Mouse (Mus musculus): ENCODE results near the gene Rsf1. TPM values are rescaled to one million over a fixed set of nuclear protein-coding genes. Genes with fewer than 3 reads are reported as not detected.

Rsf1 gene
- polyA plus RNA-seq, 1 experiment from 2014 or later, result 18.8 TPM

DNA sequence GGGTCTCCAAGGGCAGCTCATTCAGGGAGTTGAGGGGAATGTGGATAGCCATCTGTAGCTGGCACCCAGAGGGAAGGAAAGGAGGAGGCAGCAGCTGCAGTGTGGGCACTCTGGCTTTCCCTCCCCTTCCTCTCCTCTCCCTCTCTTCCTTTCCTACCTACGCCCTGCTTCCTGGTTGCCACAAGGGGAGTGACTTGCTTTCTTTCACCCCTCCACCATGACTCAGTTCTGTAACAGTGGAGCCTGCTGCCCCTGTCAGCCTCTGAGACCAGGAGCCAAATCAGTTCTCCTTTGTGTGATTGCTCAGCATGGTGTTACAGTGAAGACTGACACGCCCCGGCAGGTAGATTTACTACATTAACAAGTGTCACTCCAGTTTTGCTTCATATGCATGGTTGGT is 129.5 kb downstream of the Rsf1 start:
- Histone ChIP-seq H3K9me3 (ENCODE audit: low read length) (no peaks in the 10 kb centered on the region), H3K36me3 (ENCODE audit: insufficient read depth, low read length) (peaks cover 21% of the 10 kb centered on the region), H3K9ac (replicated peaks; ENCODE audit: low read length) (no peak overlapping the region), H3K27me3 (ENCODE audit: insufficient read depth, low read length) (no peaks in the 10 kb centered on the region), H3K27ac (ENCODE audit: low read length) (no peak overlapping the region), H3K4me1 (ENCODE audit: insufficient read depth, low read length) (no peaks in the 10 kb centered on the region), H3K4me3 (ENCODE audit: low read length) (no peak overlapping the region), H3K4me2 (replicated peaks; ENCODE audit: low read depth, low read length) (no peak overlapping the region)
- 77% methylated on average over 3 of the region's 3 CpGs for WGBS
- no peak for ATAC-seq (ENCODE audit: low FRiP score, low TSS enrichment)

DNA sequence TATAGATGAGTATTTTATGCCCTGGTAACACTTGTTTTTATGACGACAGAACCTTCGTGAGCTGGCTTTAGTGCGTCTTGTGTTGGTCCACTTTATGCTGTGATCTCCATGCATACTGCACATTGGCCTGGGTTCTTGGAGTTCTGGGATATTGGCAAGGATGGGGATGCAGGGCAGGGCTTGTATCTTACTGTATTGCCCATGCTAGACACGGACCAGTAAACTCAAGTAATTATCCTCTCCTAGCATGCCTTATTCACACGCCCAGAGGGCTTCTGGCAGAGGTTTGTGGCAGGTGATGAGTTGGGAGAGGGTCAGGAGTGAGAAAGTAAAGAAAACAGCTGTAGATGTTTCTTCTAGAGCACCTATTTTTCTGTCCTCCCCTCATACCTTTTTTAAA is 135.0 kb downstream of the Rsf1 start:
- no peaks in the 10 kb centered on the region for H3K27me3 ChIP-seq (ENCODE audit: insufficient read depth, low read length)
- no peaks in the 10 kb centered on the region for H3K4me1 ChIP-seq (ENCODE audit: insufficient read depth, low read length)
- H3K9ac ChIP-seq (replicated peaks; ENCODE audit: low read length), result no peak overlapping the region
- no peak for ATAC-seq (ENCODE audit: low FRiP score, low TSS enrichment)
- WGBS, result 93% methylated on average over 5 of the region's 5 CpGs
- peaks cover 67% of the 10 kb centered on the region for H3K36me3 ChIP-seq (ENCODE audit: insufficient read depth, low read length)
- H3K4me2 ChIP-seq (replicated peaks; ENCODE audit: low read depth, low read length), result no peak overlapping the region
- no peak overlapping the region for H3K4me3 ChIP-seq (ENCODE audit: low read length)
- H3K9me3 ChIP-seq (ENCODE audit: low read length), result no peaks in the 10 kb centered on the region
- no peak overlapping the region for H3K27ac ChIP-seq (ENCODE audit: low read length)

- H3K4me3 ChIP-seq (ENCODE audit: low read length), result no peak overlapping the region
- H3K9me3 ChIP-seq (ENCODE audit: low read length), result no peaks in the 10 kb centered on the region
- no peak for ATAC-seq (ENCODE audit: low FRiP score, low TSS enrichment)
- 91% methylated on average over 1 of the region's 1 CpGs for WGBS
- peaks cover 60% of the 10 kb centered on the region for H3K36me3 ChIP-seq (ENCODE audit: insufficient read depth, low read length)
- H3K9ac ChIP-seq (replicated peaks; ENCODE audit: low read length), result no peak overlapping the region
- no peak overlapping the region for H3K4me2 ChIP-seq (replicated peaks; ENCODE audit: low read depth, low read length)
- H3K27ac ChIP-seq (ENCODE audit: low read length), result no peak overlapping the region
- no peaks in the 10 kb centered on the region for H3K27me3 ChIP-seq (ENCODE audit: insufficient read depth, low read length)
- H3K4me1 ChIP-seq (ENCODE audit: insufficient read depth, low read length), result no peaks in the 10 kb centered on the region
Measured at GRCm38 (mm10) chr7:97717326-97717725, 137.6 kb downstream of the Rsf1 start.

- no peaks in the 10 kb centered on the region for H3K9me3 ChIP-seq (ENCODE audit: low read length)
- no peak overlapping the region for H3K4me2 ChIP-seq (replicated peaks; ENCODE audit: low read depth, low read length)
- WGBS, result 82% methylated on average over 5 of the region's 5 CpGs
- no peaks in the 10 kb centered on the region for H3K4me1 ChIP-seq (ENCODE audit: insufficient read depth, low read length)
- H3K27me3 ChIP-seq (ENCODE audit: insufficient read depth, low read length), result no peaks in the 10 kb centered on the region
- no peak overlapping the region for H3K4me3 ChIP-seq (ENCODE audit: low read length)
- no peak for ATAC-seq (ENCODE audit: low FRiP score, low TSS enrichment)
- H3K27ac ChIP-seq (ENCODE audit: low read length), result no peak overlapping the region
- H3K36me3 ChIP-seq (ENCODE audit: insufficient read depth, low read length), result peaks cover 48% of the 10 kb centered on the region
- no peak overlapping the region for H3K9ac ChIP-seq (replicated peaks; ENCODE audit: low read length)
Measured at GRCm38 (mm10) chr7:97719078-97719477, 139.4 kb downstream of the Rsf1 start.

DNA sequence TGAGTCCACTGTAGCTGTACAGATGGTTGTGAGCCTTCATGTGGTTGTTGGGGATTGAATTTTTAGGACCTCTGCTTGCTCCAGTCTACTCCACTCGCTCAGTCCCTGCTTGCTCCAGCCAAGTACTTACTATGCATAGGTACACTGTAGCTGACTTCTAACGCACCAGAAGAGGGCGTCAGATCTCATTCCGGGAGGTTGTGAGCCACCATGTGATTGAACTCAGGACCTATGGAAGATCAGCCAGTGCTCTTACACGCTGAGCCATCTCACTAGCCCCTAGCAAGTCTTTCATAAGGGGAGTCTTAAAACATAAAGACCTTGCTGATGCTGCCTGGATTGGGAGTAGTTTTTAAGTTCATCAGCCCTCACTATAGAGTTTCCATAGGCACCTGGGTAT is 140.4 kb downstream of the Rsf1 start:
- no peak overlapping the region for H3K4me2 ChIP-seq (replicated peaks; ENCODE audit: low read depth, low read length)
- 92% methylated on average over 5 of the region's 5 CpGs for WGBS
- H3K4me3 ChIP-seq (ENCODE audit: low read length), result no peak overlapping the region
- no peaks in the 10 kb centered on the region for H3K27me3 ChIP-seq (ENCODE audit: insufficient read depth, low read length)
- H3K4me1 ChIP-seq (ENCODE audit: insufficient read depth, low read length), result no peaks in the 10 kb centered on the region
- no peak overlapping the region for H3K27ac ChIP-seq (ENCODE audit: low read length)
- ATAC-seq (ENCODE audit: low FRiP score, low TSS enrichment), result no peak
- H3K9ac ChIP-seq (replicated peaks; ENCODE audit: low read length), result no peak overlapping the region
- peaks cover 39% of the 10 kb centered on the region for H3K36me3 ChIP-seq (ENCODE audit: insufficient read depth, low read length)
- H3K9me3 ChIP-seq (ENCODE audit: low read length), result no peaks in the 10 kb centered on the region

- no peaks in the 10 kb centered on the region for H3K27me3 ChIP-seq (ENCODE audit: insufficient read depth, low read length)
- H3K9me3 ChIP-seq (ENCODE audit: low read length), result no peaks in the 10 kb centered on the region
- H3K27ac ChIP-seq (ENCODE audit: low read length), result no peak overlapping the region
- no peak overlapping the region for H3K4me3 ChIP-seq (ENCODE audit: low read length)
- H3K4me1 ChIP-seq (ENCODE audit: insufficient read depth, low read length), result no peaks in the 10 kb centered on the region
- no peak for ATAC-seq (ENCODE audit: low FRiP score, low TSS enrichment)
- peaks cover 23% of the 10 kb centered on the region for H3K36me3 ChIP-seq (ENCODE audit: insufficient read depth, low read length)
- H3K9ac ChIP-seq (replicated peaks; ENCODE audit: low read length), result no peak overlapping the region
- no peak overlapping the region for H3K4me2 ChIP-seq (replicated peaks; ENCODE audit: low read depth, low read length)
- 94% methylated on average over 7 of the region's 7 CpGs for WGBS
Measured at GRCm38 (mm10) chr7:97722278-97722918, 142.7 kb downstream of the Rsf1 start.

DNA sequence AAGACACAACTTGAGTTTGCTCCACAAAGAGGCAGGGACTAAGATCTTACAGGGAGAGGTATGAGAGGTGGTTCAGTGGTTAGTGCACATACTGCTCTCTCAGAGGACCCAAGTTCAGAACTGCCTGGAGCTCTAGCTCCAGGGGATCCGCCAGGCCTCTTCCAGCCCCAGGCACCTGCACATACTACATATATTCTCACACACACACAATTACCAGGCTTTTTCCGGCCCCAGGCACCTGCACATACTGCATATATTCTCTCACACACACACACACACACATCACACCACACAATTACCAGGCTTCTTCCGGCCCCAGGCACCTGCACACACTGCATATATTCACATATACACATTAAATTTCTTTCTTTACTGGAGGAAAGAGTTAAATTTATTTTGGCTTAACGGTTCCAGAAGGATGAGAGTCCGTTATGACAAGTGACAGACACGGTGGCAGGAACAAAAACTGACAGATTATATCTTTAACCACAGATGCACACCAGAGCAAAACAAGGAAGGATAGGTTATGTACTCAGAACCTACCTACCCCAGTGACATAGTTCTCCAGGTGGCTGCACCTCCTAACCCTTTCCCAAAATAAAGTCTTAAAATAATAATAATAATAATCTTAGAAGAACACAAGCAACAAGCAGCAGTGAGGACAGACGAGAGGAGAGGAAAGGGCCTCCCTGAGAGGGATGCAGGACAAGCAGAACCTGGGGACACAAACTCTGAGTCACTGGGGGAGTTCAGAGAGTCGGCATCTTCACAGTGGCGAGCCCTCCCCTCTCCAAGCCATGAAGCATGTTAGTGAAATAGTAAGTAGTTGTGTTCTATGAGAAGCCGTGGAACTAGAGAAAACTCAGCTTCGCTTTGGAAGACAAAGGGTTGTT is 144.2 kb downstream of the Rsf1 start:
- H3K4me1 ChIP-seq (ENCODE audit: insufficient read depth, low read length), result no peaks in the 10 kb centered on the region
- H3K4me3 ChIP-seq (ENCODE audit: low read length), result no peak overlapping the region
- H3K9ac ChIP-seq (replicated peaks; ENCODE audit: low read length), result no peak overlapping the region
- ATAC-seq (ENCODE audit: low FRiP score, low TSS enrichment), result no peak
- no peak overlapping the region for H3K27ac ChIP-seq (ENCODE audit: low read length)
- peaks cover 12% of the 10 kb centered on the region for H3K36me3 ChIP-seq (ENCODE audit: insufficient read depth, low read length)
- 86% methylated on average over 11 of the region's 11 CpGs for WGBS
- no peaks in the 10 kb centered on the region for H3K9me3 ChIP-seq (ENCODE audit: low read length)
- H3K4me2 ChIP-seq (replicated peaks; ENCODE audit: low read depth, low read length), result no peak overlapping the region
- H3K27me3 ChIP-seq (ENCODE audit: insufficient read depth, low read length), result no peaks in the 10 kb centered on the region

DNA sequence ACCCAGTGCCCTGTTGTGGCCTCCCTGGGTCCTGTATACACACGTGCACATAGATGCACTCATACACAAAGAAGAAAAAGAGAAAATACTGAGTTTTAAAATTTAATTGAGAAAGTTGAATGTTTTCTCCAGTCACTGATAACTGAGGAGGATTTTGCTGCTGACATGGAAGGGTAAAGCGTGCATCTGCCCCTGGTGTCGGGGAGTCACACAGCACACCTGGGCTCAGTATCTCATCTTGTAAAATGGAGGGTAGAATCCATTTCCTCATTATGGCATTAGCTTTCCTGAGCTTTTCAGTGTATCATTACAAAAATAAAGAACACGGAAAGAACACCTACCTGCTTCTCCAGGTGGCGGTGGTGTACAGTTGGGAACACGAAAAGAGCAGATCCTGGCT is 145.7 kb downstream of the Rsf1 start:
- Histone ChIP-seq H3K9me3 (ENCODE audit: low read length) (no peaks in the 10 kb centered on the region), H3K9ac (replicated peaks; ENCODE audit: low read length) (no peak overlapping the region), H3K36me3 (ENCODE audit: insufficient read depth, low read length) (peaks cover 6% of the 10 kb centered on the region; the same call in 1 of the 2 replicates), H3K4me2 (replicated peaks; ENCODE audit: low read depth, low read length) (no peak overlapping the region), H3K27me3 (ENCODE audit: insufficient read depth, low read length) (no peaks in the 10 kb centered on the region), H3K27ac (ENCODE audit: low read length) (no peak overlapping the region), H3K4me1 (ENCODE audit: insufficient read depth, low read length) (no peaks in the 10 kb centered on the region), H3K4me3 (ENCODE audit: low read length) (no peak overlapping the region)
- no peak for ATAC-seq (ENCODE audit: low FRiP score, low TSS enrichment)
- 96% methylated on average over 6 of the region's 6 CpGs for WGBS

DNA sequence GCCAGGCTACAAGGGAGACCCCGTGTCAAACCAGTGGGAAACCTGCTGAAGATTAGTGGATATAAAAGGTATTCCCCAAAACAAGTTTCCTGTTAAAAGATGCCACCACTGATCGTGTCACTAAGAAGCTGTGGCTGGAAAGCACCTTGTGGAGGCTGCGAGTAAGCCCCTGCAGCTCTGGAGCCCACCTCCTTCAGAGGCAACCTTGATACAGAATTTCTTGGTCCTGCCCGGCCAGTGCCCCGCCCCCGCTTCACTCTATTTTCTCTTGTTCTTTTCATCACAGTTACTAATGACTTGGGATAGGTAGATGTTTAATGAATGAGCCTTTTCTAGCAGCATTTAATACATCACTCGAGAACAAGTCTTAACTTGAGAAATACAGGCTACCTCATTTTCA is 146.4 kb downstream of the Rsf1 start:
- no peaks in the 10 kb centered on the region for H3K4me1 ChIP-seq (ENCODE audit: insufficient read depth, low read length)
- 0 out of 2 replicates have a peak, but pooled peaks cover 6% of the 10 kb centered on the region for H3K36me3 ChIP-seq (ENCODE audit: insufficient read depth, low read length)
- H3K9me3 ChIP-seq (ENCODE audit: low read length), result no peaks in the 10 kb centered on the region
- no peaks in the 10 kb centered on the region for H3K27me3 ChIP-seq (ENCODE audit: insufficient read depth, low read length)
- H3K9ac ChIP-seq (replicated peaks; ENCODE audit: low read length), result no peak overlapping the region
- no peak overlapping the region for H3K4me2 ChIP-seq (replicated peaks; ENCODE audit: low read depth, low read length)
- no peak overlapping the region for H3K27ac ChIP-seq (ENCODE audit: low read length)
- 85% methylated on average over 7 of the region's 7 CpGs for WGBS
- no peak overlapping the region for H3K4me3 ChIP-seq (ENCODE audit: low read length)
- ATAC-seq (ENCODE audit: low FRiP score, low TSS enrichment), result no peak

GRCm38 (mm10) chr7:97726778-97727177 is 147.1 kb downstream of the Rsf1 start:
- H3K4me1 ChIP-seq (ENCODE audit: insufficient read depth, low read length), result no peaks in the 10 kb centered on the region
- 70% methylated on average over 7 of the region's 7 CpGs for WGBS

More at GRCm38 (mm10) chr7:97726778-97727177, 147.1 kb downstream of the Rsf1 start:
- H3K9me3 ChIP-seq (ENCODE audit: low read length), result no peaks in the 10 kb centered on the region
- no peaks in the 10 kb centered on the region for H3K27me3 ChIP-seq (ENCODE audit: insufficient read depth, low read length)
- ATAC-seq (ENCODE audit: low FRiP score, low TSS enrichment), result no peak
- no peak overlapping the region for H3K4me3 ChIP-seq (ENCODE audit: low read length)
- H3K4me2 ChIP-seq (replicated peaks; ENCODE audit: low read depth, low read length), result no peak overlapping the region
- H3K9ac ChIP-seq (replicated peaks; ENCODE audit: low read length), result no peak overlapping the region
- 0 out of 2 replicates have a peak, but pooled peaks cover 6% of the 10 kb centered on the region for H3K36me3 ChIP-seq (ENCODE audit: insufficient read depth, low read length)
- H3K27ac ChIP-seq (ENCODE audit: low read length), result no peak overlapping the region

Data from kidney, embryonic 16.5 days (tissue).